Mouse (Mus musculus) heart, embryonic 16.5 days (tissue): ENCODE results near the gene Fam69a. TPM values are rescaled to one million over a fixed set of nuclear protein-coding genes. Genes with fewer than 3 reads are reported as not detected.

Source experiments
- ATAC-seq: fragments of 200-750 bp; cut with Nextera tagmentation; replicated peaks from 2 replicates; pipeline ENCODE4 v1.8.0; 2017; ENCODE audit warnings: moderate number of reproducible peaks; ENCODE audit not compliant: insufficient read depth, low FRiP score; ENCODE audit errors: extremely low read depth
- H3K27ac ChIP-seq: fragments of 300-500 bp; sonication (generic); 2 replicates; pipeline ENCODE4 v1.5.1; 2014; ENCODE audit warnings: mild to moderate bottlenecking, low read length, control low read depth, moderate library complexity
- H3K27me3 ChIP-seq: fragments of 300-500 bp; sonication (generic); 2 replicates; pipeline ENCODE4 v1.6.1; 2014; ENCODE audit warnings: low read length, mixed read lengths; ENCODE audit not compliant: control insufficient read depth, insufficient read depth
- H3K36me3 ChIP-seq: fragments of 300-500 bp; sonication (generic); 2 replicates; pipeline ENCODE4 v1.6.1; 2014; ENCODE audit not compliant: control insufficient read depth, insufficient read depth
- H3K4me1 ChIP-seq: fragments of 300-500 bp; sonication (generic); 2 replicates; pipeline ENCODE4 v1.6.1; 2014; ENCODE audit warnings: low read length, mixed read lengths; ENCODE audit not compliant: control insufficient read depth, insufficient read depth
- H3K4me2 ChIP-seq: fragments of 300-500 bp; sonication (generic); 2 replicates; pipeline ENCODE4 v1.6.1; 2014; ENCODE audit warnings: low read depth, mild to moderate bottlenecking, control low read depth, low read length
- H3K4me3 ChIP-seq: fragments of 300-500 bp; sonication (generic); 2 replicates; pipeline ENCODE4 v1.5.1; 2014; ENCODE audit warnings: mild to moderate bottlenecking, control low read depth, low read length
- H3K9ac ChIP-seq: fragments of 300-500 bp; sonication (generic); 2 replicates; pipeline ENCODE4 v1.6.1; 2014; ENCODE audit warnings: low read length, control low read depth
- H3K9me3 ChIP-seq: fragments of 300-500 bp; sonication (generic); replicated peaks from 2 replicates; pipeline ENCODE4 v1.6.1; 2016; ENCODE audit warnings: low read length; ENCODE audit not compliant: control insufficient read depth
- WGBS: fragments of 180-500 bp; shearing (Covaris S2); extraction: QIAGEN DNeasy Blood & Tissue Kit; methylation state at CpG from one replicate; pipeline ENCODE4 v1.1.7; 2014; 5-methylcytosine and 5-hydroxymethylcytosine counted together
- polyA plus RNA-seq: library from polyadenylated mRNA; unstranded; fragments of >200 nt; fragmentation: Nextera tagmentation; extraction: Ambion mirVana; gene quantifications from 2 replicates; pipeline ENCODE4 v1.2.1, GENCODE M21; 2015

Gene Fam69a
- polyA plus RNA-seq, 1 experiment from 2014 or later: 23.1 TPM

DNA sequence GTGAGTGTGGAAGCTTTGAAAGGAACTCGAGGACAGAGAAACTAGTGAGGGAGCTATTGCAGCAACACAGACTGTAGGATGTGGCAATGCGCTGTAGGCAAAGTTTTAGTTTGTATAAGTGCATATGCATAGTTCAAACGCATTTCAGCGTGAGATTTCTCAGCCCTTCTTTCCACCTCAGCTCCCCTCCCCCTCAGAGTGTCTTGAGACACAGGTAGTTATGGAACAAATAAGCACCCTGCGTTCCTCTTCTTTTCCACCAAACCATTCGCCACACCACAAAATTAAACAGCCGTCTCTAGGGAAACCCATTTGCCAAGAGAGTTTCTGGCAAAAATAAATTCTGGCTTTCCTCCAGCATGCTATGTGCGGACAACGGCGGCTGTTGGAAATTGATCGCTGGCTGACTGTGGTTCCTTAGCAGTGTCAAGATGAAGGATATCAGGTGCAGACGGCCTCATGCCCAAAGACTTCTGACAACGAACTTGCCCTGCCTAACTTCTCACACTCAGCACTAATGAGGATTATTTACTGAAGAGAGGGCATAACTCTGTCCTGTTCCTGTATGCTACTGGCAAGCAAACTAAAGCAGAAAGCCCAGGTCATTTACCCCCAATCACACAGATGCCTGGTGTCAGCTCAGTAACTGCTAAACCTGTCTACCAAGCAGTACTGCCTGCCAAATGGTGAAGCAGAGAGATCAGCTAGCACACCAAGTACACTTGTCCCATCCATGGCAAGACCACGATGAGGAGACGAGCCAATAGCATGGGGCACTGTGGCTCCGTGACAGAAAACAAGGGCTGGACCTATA, 25.2 kb downstream of the Fam69a start:
- H3K4me3 ChIP-seq: peak overlapping the region; percentile 31
- H3K4me1 ChIP-seq: peaks cover 25% of the 10 kb centered on the region
- no peaks in the 10 kb centered on the region for H3K27me3 ChIP-seq
- WGBS: 31% methylated on average over 16 of the region's 16 CpGs
- H3K9me3 ChIP-seq: no peaks in the 10 kb centered on the region
- peak overlapping the region; percentile 57 for H3K4me2 ChIP-seq
- H3K9ac ChIP-seq: peak overlapping the region; percentile 41; the same call in 1 of the 2 replicates
- ATAC-seq: peak; percentile 18
- no peaks in the 10 kb centered on the region for H3K36me3 ChIP-seq
- H3K27ac ChIP-seq: peak overlapping the region; percentile 58

DNA sequence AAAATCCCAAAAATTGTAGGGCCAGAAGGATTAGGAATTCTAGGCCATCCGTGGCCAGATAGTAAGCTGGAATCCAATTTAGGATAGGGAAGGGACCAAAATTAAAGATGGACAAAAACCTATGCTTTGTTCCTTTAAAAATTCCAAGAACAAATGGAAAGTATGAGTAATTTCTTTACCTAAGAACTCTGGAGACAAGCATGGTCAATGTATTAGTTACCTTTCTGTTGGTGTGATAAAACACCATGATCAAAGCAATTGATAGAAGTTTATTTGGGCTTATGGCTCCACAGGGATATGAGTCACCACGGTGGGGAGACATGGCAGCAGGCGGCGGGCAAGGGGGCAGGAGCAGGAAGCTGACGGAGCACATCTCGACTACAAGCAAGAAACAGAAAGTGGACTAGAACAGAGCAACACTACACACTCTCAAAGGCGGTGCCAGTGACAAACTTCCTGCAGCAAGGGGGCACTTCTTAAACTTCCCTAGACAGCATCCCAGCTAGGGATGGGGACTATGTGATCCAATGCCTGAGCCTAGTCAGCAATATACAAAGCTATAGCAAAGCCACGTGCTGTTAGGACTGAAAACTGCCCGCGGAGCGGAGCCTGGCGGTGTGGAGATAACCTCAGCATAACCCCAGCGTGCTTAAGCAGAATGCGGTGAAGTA, 26.2 kb downstream of the Fam69a start:
- Histone ChIP-seq H3K36me3 (no peaks in the 10 kb centered on the region), H3K4me3 (peak overlapping the region; percentile 32), H3K4me2 (peak overlapping the region; percentile 57), H3K27me3 (no peaks in the 10 kb centered on the region), H3K9me3 (no peaks in the 10 kb centered on the region), H3K9ac (0 out of 2 replicates have a peak overlapping the region, but pooled peaks have one; percentile 6), H3K4me1 (peaks cover 21% of the 10 kb centered on the region), H3K27ac (0 out of 2 replicates have a peak overlapping the region, but pooled peaks have one; percentile 3)
- 38% methylated on average over 14 of the region's 14 CpGs for WGBS
- ATAC-seq: peak; percentile 55; the same call in 1 of the 2 replicates

DNA sequence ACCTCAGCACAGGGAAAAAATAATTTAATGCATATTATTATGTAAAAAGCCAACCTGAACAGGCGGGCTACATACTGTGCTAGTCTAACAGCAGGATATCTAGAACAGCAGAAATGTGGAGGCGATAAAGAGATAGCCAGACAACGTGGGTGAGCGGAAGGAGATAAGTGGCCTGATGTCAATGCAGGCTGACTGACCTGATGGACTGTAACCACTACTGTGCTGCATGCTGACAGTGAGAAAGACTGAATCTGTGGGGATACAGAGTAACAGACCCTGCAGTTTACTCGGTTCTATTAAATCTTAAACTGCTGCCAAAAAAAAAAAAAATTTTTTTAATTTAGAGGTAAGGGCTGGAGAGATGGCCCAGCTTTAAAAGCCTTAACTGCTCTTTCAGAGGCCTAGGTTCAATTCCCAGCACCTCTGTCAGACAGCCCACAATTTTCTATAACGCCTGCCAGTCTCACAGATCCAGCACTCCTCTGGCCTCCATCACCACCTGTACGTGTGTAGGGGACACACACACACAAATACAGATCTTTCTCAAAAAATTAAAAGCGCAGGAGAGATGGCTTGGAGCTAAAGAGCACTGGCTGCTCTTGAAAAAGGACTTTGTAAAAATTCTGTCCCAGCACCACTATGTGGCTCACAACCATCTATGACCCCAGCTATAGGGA, 27.1 kb downstream of the Fam69a start:
- Histone ChIP-seq H3K36me3 (no peaks in the 10 kb centered on the region), H3K4me1 (peaks cover 19% of the 10 kb centered on the region), H3K9me3 (no peaks in the 10 kb centered on the region), H3K4me2 (no peak overlapping the region), H3K9ac (no peak overlapping the region), H3K4me3 (no peak overlapping the region), H3K27ac (no peak overlapping the region), H3K27me3 (no peaks in the 10 kb centered on the region)
- WGBS: 78% methylated on average over 8 of the region's 8 CpGs
- no peak for ATAC-seq

DNA sequence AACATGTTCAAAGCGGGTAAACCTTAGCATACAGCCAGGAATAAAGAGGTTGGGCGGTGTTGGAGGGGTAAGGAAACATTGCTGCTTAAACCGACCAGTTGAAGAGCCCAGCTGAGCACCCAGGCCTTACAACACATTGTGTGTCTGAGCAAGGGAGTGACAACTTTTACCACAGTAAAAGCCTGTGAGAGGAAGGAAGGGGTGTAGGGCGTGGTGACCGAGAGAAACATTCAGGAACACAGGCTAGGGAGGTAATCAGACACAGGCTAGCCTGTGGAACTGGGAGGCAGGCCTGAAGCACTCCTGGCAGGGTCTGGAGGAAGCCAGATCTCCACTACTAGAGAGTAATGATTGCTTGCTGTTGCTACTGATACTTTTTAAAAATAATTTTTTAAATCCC, 36.2 kb downstream of the Fam69a start:
- H3K4me3 ChIP-seq: no peak overlapping the region
- no peak for ATAC-seq
- no peaks in the 10 kb centered on the region for H3K27me3 ChIP-seq
- H3K4me2 ChIP-seq: no peak overlapping the region
- H3K36me3 ChIP-seq: no peaks in the 10 kb centered on the region
- peaks cover 13% of the 10 kb centered on the region for H3K4me1 ChIP-seq
- 73% methylated on average over 5 of the region's 5 CpGs for WGBS
- H3K9me3 ChIP-seq: no peaks in the 10 kb centered on the region
- H3K9ac ChIP-seq: no peak overlapping the region
- H3K27ac ChIP-seq: no peak overlapping the region

DNA sequence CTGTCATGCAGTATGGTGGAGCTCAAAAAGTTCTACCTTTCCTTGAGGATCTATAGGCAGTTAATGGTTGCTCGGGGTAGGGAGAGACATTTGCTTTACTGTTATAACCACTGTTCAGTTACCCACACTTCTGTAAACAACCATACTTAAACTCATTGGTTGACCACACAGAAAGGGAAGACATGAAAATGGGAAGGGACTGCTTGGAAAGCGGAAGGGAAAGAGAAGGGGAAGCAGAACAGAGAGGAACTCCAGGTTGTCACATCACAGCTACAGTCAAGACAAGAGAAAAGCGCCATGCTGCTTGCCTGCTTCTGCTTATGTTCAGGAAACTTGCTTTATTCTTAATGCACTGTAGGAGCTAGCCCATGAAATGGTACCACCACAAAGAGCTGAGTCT, 37.3 kb downstream of the Fam69a start:
- Histone ChIP-seq H3K4me3 (no peak overlapping the region), H3K9me3 (no peaks in the 10 kb centered on the region), H3K4me1 (peaks cover 13% of the 10 kb centered on the region), H3K27me3 (no peaks in the 10 kb centered on the region), H3K9ac (no peak overlapping the region), H3K4me2 (no peak overlapping the region), H3K27ac (no peak overlapping the region), H3K36me3 (no peaks in the 10 kb centered on the region)
- no peak for ATAC-seq
- 81% methylated on average over 3 of the region's 3 CpGs for WGBS

DNA sequence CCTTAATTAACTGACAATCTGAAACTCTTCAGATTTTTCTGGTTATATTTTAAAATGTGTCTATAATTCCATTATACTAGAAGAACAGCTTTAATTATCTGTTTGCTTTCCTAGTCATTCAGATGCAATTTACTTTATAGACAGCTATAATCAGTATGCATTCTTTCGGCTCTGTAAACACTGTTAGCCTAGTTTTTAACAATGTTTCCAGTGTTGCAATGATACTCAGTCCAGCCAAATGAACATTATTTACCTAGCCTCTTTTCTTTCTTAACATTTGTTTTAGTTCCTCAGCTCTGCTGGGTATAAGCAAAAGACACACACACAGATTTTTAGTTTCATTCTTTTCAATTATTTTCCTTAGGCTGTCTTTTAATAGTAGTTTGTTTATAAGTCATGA, 38.0 kb downstream of the Fam69a start:
- H3K9me3 ChIP-seq: no peaks in the 10 kb centered on the region
- H3K36me3 ChIP-seq: no peaks in the 10 kb centered on the region
- no peak overlapping the region for H3K4me3 ChIP-seq
- peaks cover 13% of the 10 kb centered on the region for H3K4me1 ChIP-seq
- H3K27ac ChIP-seq: no peak overlapping the region
- 85% methylated on average over 1 of the region's 1 CpGs for WGBS
- no peak for ATAC-seq
- no peaks in the 10 kb centered on the region for H3K27me3 ChIP-seq
- no peak overlapping the region for H3K9ac ChIP-seq
- H3K4me2 ChIP-seq: no peak overlapping the region

DNA sequence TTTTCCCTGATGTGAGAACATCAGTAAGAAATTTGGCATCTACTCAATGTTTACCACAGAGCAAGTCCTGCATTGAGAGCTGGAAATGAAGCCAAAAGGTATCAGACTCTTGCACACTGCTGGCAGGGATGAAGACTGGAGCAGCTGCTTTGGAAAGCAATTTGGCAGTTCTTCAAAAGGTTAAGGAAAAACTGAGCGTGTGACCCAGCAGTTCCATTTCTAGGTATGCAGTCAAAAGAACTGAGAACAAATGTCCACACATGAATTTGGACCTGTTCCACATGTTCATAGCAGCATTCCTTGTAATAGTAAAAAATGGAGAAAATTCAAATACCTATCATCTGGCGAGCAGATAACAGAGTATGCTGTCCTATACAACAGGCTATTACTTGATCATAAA, 39.3 kb downstream of the Fam69a start:
- Histone ChIP-seq H3K9me3 (no peaks in the 10 kb centered on the region), H3K9ac (no peak overlapping the region), H3K27ac (peak overlapping the region; percentile 83), H3K4me2 (no peak overlapping the region), H3K4me1 (peaks cover 13% of the 10 kb centered on the region), H3K36me3 (no peaks in the 10 kb centered on the region), H3K27me3 (no peaks in the 10 kb centered on the region), H3K4me3 (no peak overlapping the region)
- peak; percentile 80 for ATAC-seq
- 28% methylated on average over 2 of the region's 2 CpGs for WGBS

DNA sequence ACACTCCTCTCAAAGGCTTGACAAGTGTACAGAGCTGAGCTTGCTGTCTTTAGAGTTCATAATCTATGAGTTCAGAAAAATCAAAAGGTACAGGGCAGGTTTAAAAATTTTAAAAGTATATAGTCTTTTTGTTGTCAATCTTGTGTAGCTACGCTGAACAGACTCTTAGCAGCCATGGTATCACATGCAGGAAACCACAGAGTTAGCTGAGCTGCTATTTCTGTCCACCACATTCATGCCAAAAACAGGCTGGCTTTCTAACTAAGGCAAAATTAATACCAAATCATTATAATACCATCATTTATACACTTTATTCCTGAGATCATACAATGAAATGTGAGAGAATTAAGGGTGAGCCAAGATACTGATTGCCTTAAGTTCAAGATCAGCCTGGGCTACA, 40.4 kb downstream of the Fam69a start:
- H3K9me3 ChIP-seq: no peaks in the 10 kb centered on the region
- ATAC-seq: no peak
- H3K36me3 ChIP-seq: no peaks in the 10 kb centered on the region
- peaks cover 16% of the 10 kb centered on the region for H3K4me1 ChIP-seq
- no peaks in the 10 kb centered on the region for H3K27me3 ChIP-seq
- 73% methylated on average over 1 of the region's 1 CpGs for WGBS
- no peak overlapping the region for H3K9ac ChIP-seq
- no peak overlapping the region for H3K4me2 ChIP-seq
- H3K27ac ChIP-seq: peak overlapping the region; percentile 83; the same call in 1 of the 2 replicates
- H3K4me3 ChIP-seq: no peak overlapping the region

DNA sequence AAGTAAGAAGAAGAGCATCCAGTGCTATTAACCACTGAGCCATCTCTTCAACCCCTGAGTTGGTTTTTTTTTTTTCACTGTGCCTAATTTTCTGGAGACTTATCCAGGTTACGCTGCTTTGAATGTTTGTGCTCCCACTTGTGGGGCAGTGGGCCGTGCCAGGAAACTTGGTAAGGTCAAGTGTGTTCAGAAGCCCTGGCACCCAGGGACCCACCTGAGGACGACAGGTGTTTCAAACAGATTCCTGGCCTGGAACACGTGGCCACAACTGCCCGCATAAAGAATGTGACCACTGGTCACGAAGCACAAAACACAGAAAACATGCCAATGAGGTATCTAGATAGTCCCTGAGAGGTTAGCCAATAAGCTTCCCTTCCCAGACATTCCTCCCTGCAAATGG, 43.4 kb downstream of the Fam69a start:
- Histone ChIP-seq H3K9me3 (no peaks in the 10 kb centered on the region), H3K36me3 (no peaks in the 10 kb centered on the region), H3K27me3 (no peaks in the 10 kb centered on the region), H3K4me3 (no peak overlapping the region), H3K27ac (no peak overlapping the region), H3K4me2 (no peak overlapping the region), H3K4me1 (peaks cover 21% of the 10 kb centered on the region), H3K9ac (no peak overlapping the region)
- ATAC-seq: no peak
- WGBS: 84% methylated on average over 6 of the region's 6 CpGs
